Comparison of ENCODE assay signal across 24 mouse cellular contexts in the genomic region with DNA sequence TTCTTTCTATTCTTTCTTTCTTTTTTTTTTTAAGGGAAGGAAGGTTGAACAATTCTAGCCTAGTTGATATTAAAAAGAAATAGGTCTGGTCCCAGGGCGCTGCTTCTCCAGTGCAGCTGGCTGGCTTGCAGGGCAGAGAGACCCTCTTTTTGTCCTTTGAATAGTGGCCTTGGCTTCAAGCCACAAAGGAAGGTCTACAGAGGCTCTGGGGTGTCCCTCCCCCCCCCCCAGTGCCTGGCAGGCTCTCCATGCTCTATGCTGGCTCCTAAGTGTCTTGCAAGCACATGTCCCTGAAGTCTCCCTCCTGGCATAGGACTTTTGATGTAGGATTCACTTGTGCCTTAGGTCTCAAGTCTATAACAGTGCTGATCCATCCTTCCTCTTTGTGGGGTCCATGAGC.
"Had no signal": no experiment of that assay in that cellular context is flagged by ENCODE, and none has a peak within 500 bp of the region (broad histone marks: within the 10 kb centered on the region; RNA-seq: fewer than 3 reads in every experiment).

No protein-coding gene starts in this region.

- H3K4me3 ChIP-seq: kidney, embryonic 15.5 days; limb, embryonic 10.5 days; limb, embryonic 13.5 days; liver, embryonic 12.5 days; liver, embryonic 15.5 days; lung, embryonic 15.5 days; megakaryocyte, embryonic 14.5 days; midbrain, embryonic 12.5 days; myocyte; neural tube, embryonic 15.5 days had no signal

- H3K4me2 ChIP-seq: kidney, embryonic 15.5 days; limb, embryonic 13.5 days; liver, embryonic 12.5 days; liver, embryonic 15.5 days; lung, embryonic 15.5 days; midbrain, embryonic 12.5 days; neural tube, embryonic 15.5 days had no signal

- H3K36me3 ChIP-seq: kidney, embryonic 15.5 days; limb, embryonic 10.5 days; limb, embryonic 13.5 days; liver, embryonic 12.5 days; liver, embryonic 15.5 days; lung, embryonic 15.5 days; midbrain, embryonic 12.5 days; neural tube, embryonic 15.5 days had no signal

- H3K27ac ChIP-seq: kidney, embryonic 15.5 days; limb, embryonic 10.5 days; limb, embryonic 13.5 days; liver, embryonic 12.5 days; liver, embryonic 15.5 days; lung, embryonic 15.5 days; midbrain, embryonic 12.5 days; neural tube, embryonic 15.5 days; stomach, postnatal 0 days had no signal

- ATAC-seq: liver, embryonic 12.5 days had no signal

- H3K4me1 ChIP-seq: limb, embryonic 10.5 days; limb, embryonic 13.5 days; liver, embryonic 12.5 days; liver, embryonic 15.5 days; lung, embryonic 15.5 days; midbrain, embryonic 12.5 days; neural tube, embryonic 15.5 days had no signal

- H3K9me3 ChIP-seq: kidney, embryonic 15.5 days; limb, embryonic 10.5 days; liver, embryonic 12.5 days; liver, embryonic 15.5 days; lung, embryonic 15.5 days; midbrain, embryonic 12.5 days had no signal

- DNase-seq: kidney, adult 8-10 months; kidney, postnatal 10 days; kidney, postnatal 36 days; liver; lung, adult 18-20 months; lung, postnatal 10 days; lung, postnatal 36 days; right cerebral cortex, adult 18-20 months; right cerebral cortex, postnatal 14 days; right cerebral cortex, postnatal 4 days; thymus, adult 2 months; thymus, postnatal 14 days; thymus, postnatal 4 days had no signal

- H3K9ac ChIP-seq: kidney, embryonic 15.5 days; limb, embryonic 13.5 days; liver, embryonic 12.5 days; liver, embryonic 15.5 days; lung, embryonic 15.5 days; midbrain, embryonic 12.5 days; neural tube, embryonic 15.5 days had no signal
